Mouse (Mus musculus): Measurements from ENCODE around the gene Pcdh7. TPM values are rescaled to one million over a fixed set of nuclear protein-coding genes. Genes with fewer than 3 reads are reported as not detected.

Pcdh7 gene
- polyA plus RNA-seq, 1 experiment from 2014 or later, result 6.3 TPM

- Histone ChIP-seq H3K27ac (no peak overlapping the region), H3K9me3 (no peaks in the 10 kb centered on the region), H3K36me3 (no peaks in the 10 kb centered on the region), H3K4me3 (no peak overlapping the region), H3K4me1 (replicated peaks) (no peaks in the 10 kb centered on the region), H3K27me3 (ENCODE audit: insufficient read depth, poor library complexity, severe bottlenecking) (no peaks in the 10 kb centered on the region)
- DNase-seq (ENCODE audit: low spot score), result no peak
- WGBS, result 77% methylated on average over 3 of the region's 3 CpGs
Observed at GRCm38 (mm10) chr5:57782546-57782945, 64.8 kb downstream of the Pcdh7 start.

GRCm38 (mm10) chr5:57788775-57789509, 71.2 kb downstream of the Pcdh7 start:
- no peak for DNase-seq (ENCODE audit: low spot score)
- Histone ChIP-seq H3K4me1 (replicated peaks) (no peaks in the 10 kb centered on the region), H3K4me3 (no peak overlapping the region), H3K27ac (no peak overlapping the region), H3K27me3 (ENCODE audit: insufficient read depth, poor library complexity, severe bottlenecking) (no peaks in the 10 kb centered on the region), H3K9me3 (no peaks in the 10 kb centered on the region), H3K36me3 (no peaks in the 10 kb centered on the region)
- 70% methylated on average over 4 of the region's 4 CpGs for WGBS

GRCm38 (mm10) chr5:57796337-57796736, 78.6 kb downstream of the Pcdh7 start:
- DNase-seq (ENCODE audit: low spot score), result no peak
- H3K27ac ChIP-seq, result no peak overlapping the region
- H3K36me3 ChIP-seq, result no peaks in the 10 kb centered on the region
- H3K9me3 ChIP-seq, result no peaks in the 10 kb centered on the region
- no peaks in the 10 kb centered on the region for H3K27me3 ChIP-seq (ENCODE audit: insufficient read depth, poor library complexity, severe bottlenecking)
- H3K4me1 ChIP-seq (replicated peaks), result no peaks in the 10 kb centered on the region
- H3K4me3 ChIP-seq, result no peak overlapping the region

- DNase-seq (ENCODE audit: low spot score), result no peak
- WGBS, result 87% methylated on average over 7 of the region's 7 CpGs
- no peaks in the 10 kb centered on the region for H3K4me1 ChIP-seq (replicated peaks)
- no peaks in the 10 kb centered on the region for H3K36me3 ChIP-seq
- H3K27ac ChIP-seq, result no peak overlapping the region
- no peaks in the 10 kb centered on the region for H3K9me3 ChIP-seq
- no peak overlapping the region for H3K4me3 ChIP-seq
- H3K27me3 ChIP-seq (ENCODE audit: insufficient read depth, poor library complexity, severe bottlenecking), result no peaks in the 10 kb centered on the region
Observed at GRCm38 (mm10) chr5:57797951-57798670, 80.3 kb downstream of the Pcdh7 start.

GRCm38 (mm10) chr5:57803108-57803507, 85.3 kb downstream of the Pcdh7 start:
- Histone ChIP-seq H3K4me3 (no peak overlapping the region), H3K27me3 (ENCODE audit: insufficient read depth, poor library complexity, severe bottlenecking) (no peaks in the 10 kb centered on the region), H3K36me3 (no peaks in the 10 kb centered on the region), H3K9me3 (no peaks in the 10 kb centered on the region), H3K4me1 (replicated peaks) (no peaks in the 10 kb centered on the region), H3K27ac (no peak overlapping the region)
- WGBS, result 83% methylated on average over 3 of the region's 3 CpGs
- no peak for DNase-seq (ENCODE audit: low spot score)

GRCm38 (mm10) chr5:57803890-57804289, 86.1 kb downstream of the Pcdh7 start:
- 88% methylated on average over 5 of the region's 5 CpGs for WGBS
- H3K27me3 ChIP-seq (ENCODE audit: insufficient read depth, poor library complexity, severe bottlenecking), result no peaks in the 10 kb centered on the region
- no peaks in the 10 kb centered on the region for H3K9me3 ChIP-seq
- no peaks in the 10 kb centered on the region for H3K4me1 ChIP-seq (replicated peaks)
- no peaks in the 10 kb centered on the region for H3K36me3 ChIP-seq
- H3K4me3 ChIP-seq, result no peak overlapping the region
- no peak for DNase-seq (ENCODE audit: low spot score)
- H3K27ac ChIP-seq, result no peak overlapping the region

- Histone ChIP-seq H3K27ac (no peak overlapping the region), H3K9me3 (no peaks in the 10 kb centered on the region), H3K27me3 (ENCODE audit: insufficient read depth, poor library complexity, severe bottlenecking) (no peaks in the 10 kb centered on the region), H3K4me1 (replicated peaks) (no peaks in the 10 kb centered on the region), H3K36me3 (no peaks in the 10 kb centered on the region), H3K4me3 (no peak overlapping the region)
- WGBS, result 89% methylated on average over 2 of the region's 2 CpGs
- no peak for DNase-seq (ENCODE audit: low spot score)
Observed at GRCm38 (mm10) chr5:57807350-57807749, 89.6 kb downstream of the Pcdh7 start.

- Histone ChIP-seq H3K36me3 (no peaks in the 10 kb centered on the region), H3K27ac (no peak overlapping the region), H3K9me3 (no peaks in the 10 kb centered on the region), H3K27me3 (ENCODE audit: insufficient read depth, poor library complexity, severe bottlenecking) (no peaks in the 10 kb centered on the region), H3K4me3 (no peak overlapping the region), H3K4me1 (replicated peaks) (no peaks in the 10 kb centered on the region)
- 59% methylated on average over 1 of the region's 1 CpGs for WGBS
- no peak for DNase-seq (ENCODE audit: low spot score)
Observed at GRCm38 (mm10) chr5:57810641-57811040, 92.9 kb downstream of the Pcdh7 start.

- H3K36me3 ChIP-seq, result no peaks in the 10 kb centered on the region
- no peaks in the 10 kb centered on the region for H3K27me3 ChIP-seq (ENCODE audit: insufficient read depth, poor library complexity, severe bottlenecking)
- H3K27ac ChIP-seq, result no peak overlapping the region
- no peak overlapping the region for H3K4me3 ChIP-seq
- 77% methylated on average over 5 of the region's 5 CpGs for WGBS
- DNase-seq (ENCODE audit: low spot score), result no peak
- H3K4me1 ChIP-seq (replicated peaks), result no peaks in the 10 kb centered on the region
- no peaks in the 10 kb centered on the region for H3K9me3 ChIP-seq
Observed at GRCm38 (mm10) chr5:57815964-57816589, 98.3 kb downstream of the Pcdh7 start.

- no peak overlapping the region for H3K27ac ChIP-seq
- WGBS, result 89% methylated on average over 2 of the region's 2 CpGs
- H3K36me3 ChIP-seq, result no peaks in the 10 kb centered on the region
- no peaks in the 10 kb centered on the region for H3K27me3 ChIP-seq (ENCODE audit: insufficient read depth, poor library complexity, severe bottlenecking)
- no peak for DNase-seq (ENCODE audit: low spot score)
- H3K9me3 ChIP-seq, result no peaks in the 10 kb centered on the region
- H3K4me1 ChIP-seq (replicated peaks), result no peaks in the 10 kb centered on the region
- H3K4me3 ChIP-seq, result no peak overlapping the region
Observed at GRCm38 (mm10) chr5:57819788-57820187, 102.0 kb downstream of the Pcdh7 start.

- no peak for DNase-seq (ENCODE audit: low spot score)
- Histone ChIP-seq H3K4me1 (replicated peaks) (no peaks in the 10 kb centered on the region), H3K27me3 (ENCODE audit: insufficient read depth, poor library complexity, severe bottlenecking) (no peaks in the 10 kb centered on the region), H3K36me3 (no peaks in the 10 kb centered on the region), H3K27ac (no peak overlapping the region), H3K4me3 (no peak overlapping the region), H3K9me3 (no peaks in the 10 kb centered on the region)
- WGBS, result 93% methylated on average over 8 of the region's 8 CpGs
Observed at GRCm38 (mm10) chr5:57821099-57821498, 103.3 kb downstream of the Pcdh7 start.

- Histone ChIP-seq H3K4me1 (replicated peaks) (no peaks in the 10 kb centered on the region), H3K4me3 (no peak overlapping the region), H3K27me3 (ENCODE audit: insufficient read depth, poor library complexity, severe bottlenecking) (no peaks in the 10 kb centered on the region), H3K36me3 (no peaks in the 10 kb centered on the region), H3K9me3 (no peaks in the 10 kb centered on the region), H3K27ac (no peak overlapping the region)
- WGBS, result 91% methylated on average over 3 of the region's 3 CpGs
- DNase-seq (ENCODE audit: low spot score), result no peak
Observed at GRCm38 (mm10) chr5:57828437-57828836, 110.7 kb downstream of the Pcdh7 start.

- Histone ChIP-seq H3K9me3 (no peaks in the 10 kb centered on the region), H3K27ac (no peak overlapping the region), H3K4me3 (no peak overlapping the region), H3K4me1 (replicated peaks) (no peaks in the 10 kb centered on the region), H3K27me3 (ENCODE audit: insufficient read depth, poor library complexity, severe bottlenecking) (no peaks in the 10 kb centered on the region), H3K36me3 (no peaks in the 10 kb centered on the region)
- DNase-seq (ENCODE audit: low spot score), result no peak
- WGBS, result 81% methylated on average over 2 of the region's 2 CpGs
Observed at GRCm38 (mm10) chr5:57837150-57837549, 119.4 kb downstream of the Pcdh7 start.
